Mouse (Mus musculus): Measurements from ENCODE around the gene Gphn.
"Not testable (repeated sequence)": the region's sequence is repeated elsewhere in the genome, so short reads cannot be mapped to it uniquely, and the experiment has no call there.

Gphn gene

GRCm38 (mm10) chr12:78356472-78356871 lies 130.3 kb downstream of the Gphn start:
- no peak for DNase-seq (ENCODE audit: low spot score in 2 of 2)

- no peak for DNase-seq (ENCODE audit: low spot score in 2 of 2)
Observed at GRCm38 (mm10) chr12:78389267-78389666, 163.1 kb downstream of the Gphn start.

GRCm38 (mm10) chr12:78395297-78395696 lies 169.1 kb downstream of the Gphn start:
- DNase-seq (ENCODE audit: low spot score in 2 of 2): no peak

- DNase-seq (ENCODE audit: low spot score in 2 of 2): not testable (repeated sequence)
Observed at GRCm38 (mm10) chr12:78407518-78407917, 181.3 kb downstream of the Gphn start.

- DNase-seq (ENCODE audit: low spot score in 2 of 2): no peak
Observed at GRCm38 (mm10) chr12:78522176-78522575, 296.0 kb downstream of the Gphn start.

GRCm38 (mm10) chr12:78522804-78523394 lies 296.7 kb downstream of the Gphn start:
- DNase-seq (ENCODE audit: low spot score in 2 of 2): no peak

GRCm38 (mm10) chr12:78537590-78537989 lies 311.4 kb downstream of the Gphn start:
- not testable (repeated sequence) for DNase-seq (ENCODE audit: low spot score in 2 of 2)

- no peak for DNase-seq (ENCODE audit: low spot score in 2 of 2)
Observed at GRCm38 (mm10) chr12:78550913-78551312, 324.7 kb downstream of the Gphn start.

GRCm38 (mm10) chr12:78631816-78632215 lies 405.6 kb downstream of the Gphn start:
- DNase-seq (ENCODE audit: low spot score in 2 of 2): no peak

- no peak for DNase-seq (ENCODE audit: low spot score in 2 of 2)
Observed at GRCm38 (mm10) chr12:78639466-78639865, 413.3 kb downstream of the Gphn start.

- DNase-seq (ENCODE audit: low spot score in 2 of 2): no peak
Observed at GRCm38 (mm10) chr12:78640086-78640485, 413.9 kb downstream of the Gphn start.

GRCm38 (mm10) chr12:78641220-78641619 lies 415.0 kb downstream of the Gphn start:
- no peak for DNase-seq (ENCODE audit: low spot score in 2 of 2)

GRCm38 (mm10) chr12:78643691-78644090 lies 417.5 kb downstream of the Gphn start:
- DNase-seq (ENCODE audit: low spot score in 2 of 2): no peak

- DNase-seq (ENCODE audit: low spot score in 2 of 2): no peak
Observed at GRCm38 (mm10) chr12:78645282-78645681, 419.1 kb downstream of the Gphn start.

- no peak for DNase-seq (ENCODE audit: low spot score in 2 of 2)
Observed at GRCm38 (mm10) chr12:78659718-78660304, 433.6 kb downstream of the Gphn start.

GRCm38 (mm10) chr12:78678101-78678806 lies 452.1 kb downstream of the Gphn start:
- no peak for DNase-seq (ENCODE audit: low spot score in 2 of 2)

GRCm38 (mm10) chr12:78678807-78679189 lies 452.6 kb downstream of the Gphn start:
- DNase-seq (ENCODE audit: low spot score in 2 of 2): no peak

- DNase-seq (ENCODE audit: low spot score in 2 of 2): no peak
Observed at GRCm38 (mm10) chr12:78681048-78681447, 454.9 kb downstream of the Gphn start.

- no peak for DNase-seq (ENCODE audit: low spot score in 2 of 2)
Observed at GRCm38 (mm10) chr12:78682279-78682678, 456.1 kb downstream of the Gphn start.

- no peak for DNase-seq (ENCODE audit: low spot score in 2 of 2)
Observed at GRCm38 (mm10) chr12:78685669-78686215, 459.6 kb downstream of the Gphn start.

- no peak for DNase-seq (ENCODE audit: low spot score in 2 of 2)
Observed at GRCm38 (mm10) chr12:78688876-78689275, 462.7 kb downstream of the Gphn start.

- no peak for DNase-seq (ENCODE audit: low spot score in 2 of 2)
Observed at GRCm38 (mm10) chr12:78691325-78691724, 465.1 kb downstream of the Gphn start, which contains the start of gene Fam71d. Gene Fam71d (plus strand): TSS chr12:78691535.

GRCm38 (mm10) chr12:78693281-78693680 lies 467.1 kb downstream of the Gphn start:
- DNase-seq (ENCODE audit: low spot score in 2 of 2): no peak

All from frontal cortex, postnatal 14 days (tissue).